Mouse (Mus musculus) kidney, adult 18-20 months (tissue): Measurements from ENCODE around the gene Cd209a.
A peak's percentile ranks its signal among the peaks of the same experiment; 100 is the strongest.
"Not testable (repeated sequence)": the region's sequence is repeated elsewhere in the genome, so short reads cannot be mapped to it uniquely, and the experiment has no call there.

ENCODE experiments used
- DNase-seq: peaks from one replicate; pipeline ENCODE4 v3.0.0; 2021

Gene Cd209a

GRCm38 (mm10) chr8:3748761-3749160 is at the start of gene Cd209a:
Cd209a (minus strand) TSS chr8:3748984.
- no peak for DNase-seq

- not testable (repeated sequence) for DNase-seq
Measured at GRCm38 (mm10) chr8:3768641-3769040, 19.9 kb upstream of the Cd209a start.

- DNase-seq = peak; percentile 21
Measured at GRCm38 (mm10) chr8:3754261-3754850, 5.6 kb upstream of the Cd209a start.

DNA sequence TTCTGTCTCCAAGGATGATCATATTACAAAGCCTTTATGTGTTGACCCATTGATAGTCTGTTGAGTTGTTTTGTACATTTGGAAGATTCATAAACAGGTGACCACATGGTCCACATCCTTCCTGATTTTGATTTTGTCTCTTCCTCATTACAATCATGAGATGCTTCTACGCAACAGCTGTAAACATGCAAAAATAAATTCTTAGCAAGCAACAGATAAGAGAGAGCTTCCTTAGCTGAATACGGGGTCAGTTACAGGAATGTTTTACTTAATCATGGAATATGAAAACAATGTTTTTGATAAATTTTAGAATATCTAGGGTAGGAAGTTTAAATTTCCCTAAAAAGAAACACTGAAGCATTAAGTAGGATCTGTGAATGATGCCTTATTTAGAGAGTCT is 11.8 kb downstream of the Cd209a start:
- DNase-seq = no peak

DNA sequence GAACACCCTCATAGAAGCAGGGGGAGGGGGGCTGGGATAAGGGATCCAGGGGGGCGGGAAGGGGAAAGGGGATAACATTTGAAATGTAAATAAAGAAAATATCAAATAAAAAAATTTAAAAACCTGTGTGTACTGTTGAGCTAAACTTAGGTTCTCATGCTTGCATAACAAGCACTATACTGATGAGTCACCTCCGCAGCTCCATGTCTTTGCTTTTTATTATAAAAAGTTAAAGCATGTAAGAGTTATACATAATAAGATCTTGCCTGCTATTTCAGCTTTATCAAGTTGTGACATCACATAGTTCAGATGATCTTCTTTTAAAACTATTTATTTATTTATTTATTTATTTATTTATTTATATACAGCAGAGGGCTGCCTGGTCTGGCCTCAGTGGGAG is 13.2 kb downstream of the Cd209a start:
- DNase-seq = no peak

- no peak for DNase-seq
Measured at GRCm38 (mm10) chr8:3734084-3734483, 14.7 kb downstream of the Cd209a start.

DNA sequence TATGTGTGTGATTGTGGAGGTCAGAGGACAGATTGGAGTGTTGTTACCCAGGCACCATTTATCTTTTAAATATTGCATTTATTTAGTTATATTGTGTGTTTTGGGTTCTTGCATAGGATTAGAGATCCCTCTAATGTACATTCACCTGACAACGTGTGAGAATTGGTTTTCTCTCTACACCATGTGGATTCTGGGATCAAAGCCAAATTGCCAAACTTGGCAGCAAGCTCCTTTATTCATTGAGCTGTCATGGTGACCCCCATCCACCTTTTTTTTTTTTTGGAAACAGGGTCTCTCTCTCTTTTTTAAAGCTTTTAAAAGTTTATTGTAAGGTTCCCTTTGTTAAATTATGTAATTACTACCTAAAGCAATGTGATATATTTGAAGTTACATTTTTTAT is 27.7 kb downstream of the Cd209a start:
- DNase-seq = no peak

DNA sequence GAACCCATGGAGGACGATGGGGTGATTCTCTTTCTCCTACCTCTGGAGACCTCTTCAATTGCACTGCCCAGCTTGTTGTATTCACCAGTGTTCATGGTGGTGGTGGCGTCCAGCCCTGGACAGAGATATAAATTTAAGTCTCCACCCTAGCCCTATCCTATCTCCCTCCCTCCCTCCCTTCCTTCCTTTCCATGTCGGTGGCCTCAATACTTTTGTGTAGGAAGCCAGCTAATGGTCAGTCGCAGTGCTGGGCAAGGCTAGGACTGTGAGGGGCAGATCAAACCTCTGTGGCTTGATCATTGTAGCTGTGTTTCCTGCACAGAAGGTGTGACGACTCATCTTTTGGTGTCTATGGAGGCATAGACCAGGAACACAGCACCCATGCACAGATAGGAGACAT is 28.2 kb downstream of the Cd209a start, which contains the start of gene Clec4g:
Gene Clec4g (minus strand): TSS at position 101 of the 400 bp plus-strand sequence.
- no peak for DNase-seq

- DNase-seq = peak; percentile 71
Measured at GRCm38 (mm10) chr8:3718559-3718958, 30.2 kb downstream of the Cd209a start.

DNA sequence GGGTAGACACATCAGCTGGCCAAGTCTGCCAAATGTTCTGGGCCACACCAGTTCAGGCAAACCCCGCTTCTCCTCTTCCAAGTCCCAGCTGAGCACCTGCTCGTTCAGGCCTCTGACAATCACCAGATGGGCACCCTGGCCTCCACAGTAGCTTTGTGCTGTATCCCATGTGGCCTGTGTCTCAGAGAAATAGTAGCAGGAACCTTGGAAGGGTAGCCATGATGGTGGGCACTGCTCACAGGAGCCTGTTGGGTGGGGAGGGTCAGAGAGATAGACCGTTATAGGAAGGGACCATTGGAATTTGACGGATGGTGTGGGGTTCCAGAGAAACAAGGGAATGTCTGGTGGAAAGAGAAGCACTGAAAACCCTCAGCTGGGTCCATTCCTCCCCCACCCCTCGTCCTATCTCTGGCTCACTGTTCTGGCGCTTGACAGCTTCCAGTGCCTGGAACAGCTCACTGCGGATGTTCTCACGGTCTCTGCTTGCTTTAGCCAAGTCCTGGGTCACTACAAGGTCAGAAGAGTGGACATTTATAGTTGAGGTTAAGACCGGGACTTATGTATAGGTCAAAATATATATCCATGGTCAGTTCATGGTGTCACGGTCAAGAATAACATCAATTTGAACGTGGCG is 31.3 kb downstream of the Cd209a start:
- DNase-seq = no peak

- DNase-seq = no peak
Measured at GRCm38 (mm10) chr8:3711646-3712045, 37.1 kb downstream of the Cd209a start.

- DNase-seq = no peak
Measured at GRCm38 (mm10) chr8:3710312-3710711, 38.5 kb downstream of the Cd209a start.

- no peak for DNase-seq
Measured at GRCm38 (mm10) chr8:3707611-3708010, 41.2 kb downstream of the Cd209a start.

DNA sequence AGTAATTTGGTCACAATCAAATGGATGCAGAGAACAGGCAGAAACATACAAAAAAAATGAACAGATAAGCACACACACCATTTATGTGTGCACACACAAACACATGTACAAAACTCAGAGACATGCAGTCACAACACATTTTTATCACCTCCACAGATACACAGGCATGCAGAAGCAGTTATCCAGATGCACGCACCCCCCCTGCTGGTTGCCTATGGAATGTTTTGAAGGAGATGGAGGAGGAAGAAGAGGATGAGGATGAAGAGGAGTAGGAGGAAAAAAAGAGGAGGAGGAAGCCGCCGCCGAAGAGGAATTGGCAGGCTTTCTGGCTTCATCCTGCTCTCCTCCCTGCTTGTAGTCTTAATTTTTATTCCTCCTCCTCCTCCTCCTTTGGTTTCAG is 43.1 kb downstream of the Cd209a start:
- no peak for DNase-seq

DNA sequence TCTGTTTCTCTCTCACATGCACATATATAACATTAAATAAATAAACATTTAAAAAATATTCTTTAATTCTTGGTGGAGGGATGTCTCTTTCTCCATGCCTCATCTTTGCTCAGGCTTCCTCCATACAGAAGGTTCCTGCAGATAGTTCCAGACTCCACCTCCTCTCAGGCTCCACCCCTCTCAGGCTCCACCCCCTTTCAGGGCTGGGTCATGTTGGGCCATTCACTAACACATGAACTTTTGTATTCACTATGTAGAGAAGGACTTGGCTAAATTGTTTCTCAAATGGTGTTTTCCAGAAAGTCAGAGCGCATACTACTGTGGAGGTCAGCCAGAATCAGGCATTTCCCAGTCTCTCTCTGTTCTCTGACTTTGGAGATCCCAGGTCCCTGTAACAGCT is 47.3 kb downstream of the Cd209a start:
- no peak for DNase-seq

GRCm38 (mm10) chr8:3694121-3694520 is 54.7 kb downstream of the Cd209a start, which contains the start of gene Fcer2a:
Fcer2a (minus strand) TSS chr8:3694175.
- no peak for DNase-seq
